Mouse (Mus musculus): ENCODE results near the gene Nisch. TPM values are rescaled to one million over a fixed set of nuclear protein-coding genes. Genes with fewer than 3 reads are reported as not detected.

The Nisch gene
- total and polyA plus RNA-seq, 3 experiments: 46.3 to 180 (median 85.2) TPM

DNA sequence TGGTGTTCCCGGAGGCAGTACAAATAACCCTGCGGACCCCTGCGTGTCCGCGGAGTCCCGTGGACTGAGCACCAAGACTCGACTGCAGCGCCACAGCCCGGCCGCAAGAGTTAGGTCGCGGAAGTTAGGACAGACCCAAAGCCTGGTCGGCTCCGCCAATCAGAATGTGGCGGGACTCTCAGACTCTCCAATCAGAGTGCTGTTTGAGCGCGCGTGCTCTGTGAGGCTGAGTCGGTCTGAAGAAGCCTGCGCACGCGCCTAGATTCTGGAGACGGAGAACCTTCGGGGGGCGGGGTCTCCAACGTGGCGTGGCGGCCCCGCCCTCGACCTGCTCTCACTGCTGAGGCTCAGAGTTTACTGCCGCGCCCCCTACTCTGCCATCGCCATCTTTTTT, 87.9 kb downstream of the Nisch start, which contains the start of gene Smim4 (continued):
- TF ChIP-seq MAFK (IDR thresholded peaks at IDR 0.05; ENCODE audit: insufficient replicate concordance, low read length): no peak
- TF ChIP-seq CHD2 (IDR thresholded peaks at IDR 0.05; ENCODE audit: low read length): peak; percentile 9; the same call in 1 of the 2 replicates
- 0 out of 2 replicates have a peak, but pooled peaks have one; percentile 32 for TF ChIP-seq KAT2A (IDR thresholded peaks at IDR 0.05; ENCODE audit: insufficient replicate concordance, low read length)
- TF ChIP-seq NELFE (IDR thresholded peaks at IDR 0.05; ENCODE audit: low read depth, low read length): peak; percentile 84
- TF ChIP-seq TBP (conservative IDR thresholded peaks at IDR 0.05; ENCODE audit: low read depth, low read length): peak; percentile 69
- TF ChIP-seq JUN (IDR thresholded peaks at IDR 0.05; ENCODE audit: insufficient read depth, low read depth, low read length): no peak
- peak; percentile 54 for TF ChIP-seq TCF12 (IDR thresholded peaks at IDR 0.05; ENCODE audit: low read depth, low read length)
- TF ChIP-seq HCFC1 (IDR thresholded peaks at IDR 0.05; ENCODE audit: low read depth, low read length): peak; percentile 67
- peak; percentile 40; the same call in 1 of the 2 replicates for TF ChIP-seq MAZ (IDR thresholded peaks at IDR 0.05; ENCODE audit: low read depth, low read length)

DNA sequence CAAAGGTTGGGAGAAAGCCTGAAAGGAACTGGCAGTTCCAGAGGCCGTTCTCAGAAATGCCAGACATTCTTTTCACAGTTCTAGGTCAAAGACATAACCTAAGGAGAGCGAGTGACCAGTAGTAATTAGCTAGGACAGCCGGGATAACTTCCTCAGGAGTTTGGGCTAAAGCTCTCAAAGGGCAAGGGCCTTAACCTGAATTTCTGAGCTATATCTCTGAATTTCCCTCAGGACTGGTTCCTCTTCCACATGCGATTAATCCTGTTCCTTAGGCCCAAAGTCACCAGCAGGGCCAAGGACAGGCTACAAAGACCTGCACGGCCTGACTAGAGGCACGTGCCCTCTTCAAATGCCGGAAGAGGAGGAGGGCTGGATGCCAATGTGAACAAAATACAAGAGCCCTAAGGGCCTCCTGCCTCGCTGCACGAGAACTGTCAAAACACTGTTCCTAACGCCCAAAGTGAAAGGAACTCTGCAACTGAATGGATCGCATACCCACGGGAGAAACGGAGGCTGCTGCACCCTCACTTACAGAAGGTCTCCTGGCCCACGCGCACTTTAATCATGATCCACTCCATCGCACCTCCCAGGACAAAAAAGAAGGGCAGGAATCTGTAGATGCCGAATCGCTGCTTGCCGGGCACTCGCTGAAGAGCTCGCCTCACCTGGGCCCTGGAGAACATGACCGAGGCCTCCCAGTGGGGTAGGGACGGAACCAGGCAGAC, 88.5 kb downstream of the Nisch start:
- dilution Hi-C loops (cut with MboI; ENCODE audit: extremely low pct_ligation_motif_present, extremely low pct_unique_long_range_greater_than_20kb, low sequenced_read_pairs): no loop called here
- peaks cover 13 to 24% of the 10 kb centered on the region in 2 experiments for H3K4me1 ChIP-seq (ENCODE audit: control insufficient read depth in 1 of 2, insufficient read depth in 2 of 2)

DNA sequence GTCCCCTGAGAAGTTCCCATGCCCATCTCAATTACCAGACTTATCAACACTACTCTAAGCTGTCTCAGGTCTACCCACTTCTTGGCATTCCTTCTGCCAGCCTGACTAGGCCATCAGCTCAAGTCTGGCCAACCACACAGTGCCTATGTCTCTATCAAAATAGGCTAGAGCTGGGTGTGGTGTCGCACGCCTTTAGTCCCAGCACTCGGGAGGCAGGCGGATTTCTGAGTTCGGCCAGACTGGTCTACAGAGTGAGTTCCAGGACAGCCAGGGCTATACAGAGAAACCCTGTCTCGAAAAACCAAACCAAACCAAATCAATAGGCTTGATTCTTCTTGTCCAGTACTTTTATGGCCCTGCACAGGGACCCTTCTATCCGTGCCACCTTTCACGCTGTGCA, 89.9 kb downstream of the Nisch start:
- TF ChIP-seq RCOR1 (conservative IDR thresholded peaks at IDR 0.05; ENCODE audit: low read depth, low read length) (no peak), EP300 (IDR thresholded peaks at IDR 0.05; ENCODE audit: low read length) (no peak), MAFK (IDR thresholded peaks at IDR 0.05; ENCODE audit: insufficient replicate concordance, low read length) (no peak), MAX (IDR thresholded peaks at IDR 0.05; ENCODE audit: low read length) (no peak), SMC3 (IDR thresholded peaks at IDR 0.05; ENCODE audit: low read depth, low read length) (no peak), POLR2A (IDR thresholded peaks at IDR 0.05; ENCODE audit: low read depth, low read length) (no peak), ZMIZ1 (IDR thresholded peaks at IDR 0.05; ENCODE audit: low read depth, low read length) (no peak), RAD21 (IDR thresholded peaks at IDR 0.05; ENCODE audit: low read depth, low read length) (no peak), MYC (IDR thresholded peaks at IDR 0.05; ENCODE audit: low read depth, low read length) (no peak), POLR2AphosphoS2 (IDR thresholded peaks at IDR 0.05; ENCODE audit: low read depth, low read length) (no peak), NELFE (IDR thresholded peaks at IDR 0.05; ENCODE audit: low read depth, low read length) (no peak), TCF12 (IDR thresholded peaks at IDR 0.05; ENCODE audit: low read depth, low read length) (no peak), CHD2 (IDR thresholded peaks at IDR 0.05; ENCODE audit: low read length) (no peak), CHD1 (IDR thresholded peaks at IDR 0.05; ENCODE audit: low read depth, low read length) (no peak), KAT2A (IDR thresholded peaks at IDR 0.05; ENCODE audit: insufficient replicate concordance, low read length) (no peak)
- H3K4me2 ChIP-seq (ENCODE audit: insufficient read depth, low read depth, poor library complexity, severe bottlenecking): peak overlapping the region; percentile 48; the same call in 1 of the 2 replicates
- peaks cover 17% of the 10 kb centered on the region for H3K27me3 ChIP-seq (replicated peaks)
- no peak overlapping the region for H3K4me3 ChIP-seq (replicated peaks in 1 of 3; ENCODE audit: low read depth in 2 of 3, low read length in 2 of 3, poor library complexity in 1 of 3)
- in situ Hi-C loops (cut with MboI; ENCODE audit: low pct_ligation_motif_present, low pct_unique_long_range_greater_than_20kb, low sequenced_read_pairs): no loop called here
- no peak overlapping the region for H3K9ac ChIP-seq (ENCODE audit: insufficient read depth, low read depth)
- no peaks in the 10 kb centered on the region for H3K9me3 ChIP-seq (replicated peaks; ENCODE audit: low read length)
- H3K79me2 ChIP-seq (replicated peaks; ENCODE audit: control insufficient read depth, extremely low read depth, insufficient read depth, poor library complexity, severe bottlenecking): peaks cover 11% of the 10 kb centered on the region
- no peak for DNase-seq (ENCODE audit: extremely low read depth)
- H3K27ac ChIP-seq (ENCODE audit: insufficient read depth, low read depth): no peak overlapping the region
- peaks cover 12 to 24% of the 10 kb centered on the region in 2 experiments for H3K4me1 ChIP-seq (ENCODE audit: control insufficient read depth in 1 of 2, insufficient read depth in 2 of 2)
- dilution Hi-C loops (cut with MboI; ENCODE audit: extremely low pct_ligation_motif_present, extremely low pct_unique_long_range_greater_than_20kb, low sequenced_read_pairs): no loop called here
- peaks cover 10 to 41% of the 10 kb centered on the region in 2 experiments for H3K36me3 ChIP-seq (replicated peaks in 1 of 2; ENCODE audit: control insufficient read depth in 1 of 2, insufficient read depth in 1 of 2, low read length in 1 of 2)

More for the DNA sequence above, 88.5 kb downstream of the Nisch start:
- Histone ChIP-seq H3K9ac (ENCODE audit: insufficient read depth, low read depth) (peak overlapping the region; percentile 61), H3K36me3 (replicated peaks in 1 of 2; ENCODE audit: control insufficient read depth in 1 of 2, insufficient read depth in 1 of 2, low read length in 1 of 2) (peaks cover 6 to 34% of the 10 kb centered on the region in 2 experiments), H3K4me2 (ENCODE audit: insufficient read depth, low read depth, poor library complexity, severe bottlenecking) (peak overlapping the region; percentile 66; the same call in 1 of the 2 replicates), H3K4me3 (replicated peaks in 1 of 3; ENCODE audit: low read depth in 2 of 3, low read length in 2 of 3, poor library complexity in 1 of 3) (peak overlapping the region; percentile 73 to 94 (median 75)), H3K27me3 (replicated peaks) (peaks cover 30% of the 10 kb centered on the region), H3K79me2 (replicated peaks; ENCODE audit: control insufficient read depth, extremely low read depth, insufficient read depth, poor library complexity, severe bottlenecking) (peaks cover 11% of the 10 kb centered on the region), H3K27ac (ENCODE audit: insufficient read depth, low read depth) (peak overlapping the region; percentile 33; the same call in 1 of the 2 replicates), H3K9me3 (replicated peaks; ENCODE audit: low read length) (no peaks in the 10 kb centered on the region)
- in situ Hi-C loops (cut with MboI; ENCODE audit: low pct_ligation_motif_present, low pct_unique_long_range_greater_than_20kb, low sequenced_read_pairs): no loop called here
- TF ChIP-seq MAX (IDR thresholded peaks at IDR 0.05; ENCODE audit: low read length) (peak; percentile 80), BHLHE40 (IDR thresholded peaks at IDR 0.05; ENCODE audit: low read depth, low read length) (peak; percentile 92), GABPA (IDR thresholded peaks at IDR 0.05; ENCODE audit: insufficient replicate concordance, low read depth, low read length) (no peak), MXI1 (IDR thresholded peaks at IDR 0.05; ENCODE audit: low read depth, low read length) (peak; percentile 73; the same call in 1 of the 2 replicates), NELFE (IDR thresholded peaks at IDR 0.05; ENCODE audit: low read depth, low read length) (no peak), POLR2A (IDR thresholded peaks at IDR 0.05; ENCODE audit: low read depth, low read length) (no peak), ZMIZ1 (IDR thresholded peaks at IDR 0.05; ENCODE audit: low read depth, low read length) (no peak), USF1 (IDR thresholded peaks at IDR 0.05; ENCODE audit: low read depth, low read length) (peak; percentile 40; the same call in 1 of the 2 replicates), ELF1 (IDR thresholded peaks at IDR 0.05; ENCODE audit: low read depth, low read length) (peak; percentile 60), MEF2A (IDR thresholded peaks at IDR 0.05; ENCODE audit: borderline replicate concordance, low read depth, low read length) (0 out of 2 replicates have a peak, but pooled peaks have one; percentile 5), MYC (IDR thresholded peaks at IDR 0.05; ENCODE audit: low read depth, low read length) (peak; percentile 64; the same call in 1 of the 2 replicates), IRF4 (IDR thresholded peaks at IDR 0.05; ENCODE audit: low read depth, low read length) (no peak), MAZ (IDR thresholded peaks at IDR 0.05; ENCODE audit: low read depth, low read length) (no peak), SIN3A (IDR thresholded peaks at IDR 0.05; ENCODE audit: low read length) (peak; percentile 79)
- DNase-seq (ENCODE audit: extremely low read depth): peak; percentile 56
